Mouse (Mus musculus): ENCODE data around the gene Pik3ca.

The Pik3ca gene

DNA sequence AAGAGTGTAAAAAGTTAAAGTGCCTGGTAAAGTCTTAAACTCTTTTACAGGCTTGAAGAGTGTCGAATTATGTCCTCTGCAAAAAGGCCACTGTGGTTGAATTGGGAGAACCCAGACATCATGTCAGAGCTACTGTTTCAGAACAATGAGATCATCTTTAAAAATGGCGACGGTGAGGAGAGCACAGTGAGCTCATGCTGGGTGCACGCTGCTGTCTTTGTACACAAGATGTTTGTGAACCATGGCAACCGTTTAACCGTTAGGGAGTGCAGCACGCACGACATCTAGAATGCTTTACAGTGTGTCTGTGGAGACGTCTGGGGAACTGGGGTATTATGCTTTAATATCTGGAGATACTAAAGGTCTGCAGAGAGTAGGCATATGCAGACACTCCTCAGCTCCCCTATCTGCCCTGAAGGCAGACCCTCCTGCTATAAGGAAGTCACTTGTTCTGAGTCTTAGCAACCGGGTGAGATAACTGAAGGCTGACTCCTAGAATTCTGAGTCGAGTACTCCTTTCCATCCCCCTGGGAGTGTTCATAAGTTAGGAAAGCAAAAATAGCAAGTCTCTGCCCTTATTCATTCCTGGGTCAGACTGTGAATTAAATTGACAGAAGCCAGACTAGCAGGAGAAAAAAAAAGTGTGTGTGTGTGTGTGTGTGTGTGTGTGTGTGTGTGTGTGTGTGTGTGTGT, 57.0 kb downstream of the Pik3ca start:
- DNase-seq, result no peak

DNA sequence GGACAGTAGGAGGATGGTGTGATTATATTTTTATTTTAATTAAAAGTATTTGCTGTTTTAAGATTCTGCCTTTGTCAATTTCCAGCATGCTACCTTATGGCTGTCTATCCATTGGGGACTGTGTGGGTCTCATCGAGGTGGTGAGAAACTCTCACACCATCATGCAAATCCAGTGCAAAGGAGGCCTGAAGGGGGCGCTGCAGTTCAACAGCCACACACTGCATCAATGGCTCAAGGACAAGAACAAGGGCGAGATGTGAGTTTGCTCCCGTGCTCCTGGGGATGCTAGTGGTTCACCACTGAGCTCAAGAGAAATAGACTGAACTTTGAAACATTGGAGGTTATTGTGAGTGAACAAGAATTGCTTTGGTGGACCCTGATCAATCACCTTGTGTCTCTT, 62.3 kb downstream of the Pik3ca start:
- no peak for DNase-seq

DNA sequence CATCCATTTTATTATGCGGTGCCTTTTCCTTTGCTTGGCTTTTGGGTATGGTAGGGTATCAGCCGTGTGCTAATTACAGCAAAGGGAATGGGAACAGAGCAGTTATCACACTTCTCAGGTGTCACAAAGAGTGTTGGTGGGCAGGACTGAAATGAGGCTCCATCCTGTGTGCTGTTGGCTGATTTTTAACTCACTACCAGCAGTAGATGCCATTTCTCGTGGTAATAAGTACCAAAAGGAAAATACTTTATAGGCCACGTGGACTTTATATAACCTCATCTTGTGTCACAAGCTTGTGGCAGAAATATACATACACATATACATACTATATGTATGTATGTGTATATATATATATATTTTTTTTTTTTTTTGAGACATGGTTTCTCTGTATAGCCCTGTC, 69.8 kb downstream of the Pik3ca start:
- DNase-seq, result no peak

DNA sequence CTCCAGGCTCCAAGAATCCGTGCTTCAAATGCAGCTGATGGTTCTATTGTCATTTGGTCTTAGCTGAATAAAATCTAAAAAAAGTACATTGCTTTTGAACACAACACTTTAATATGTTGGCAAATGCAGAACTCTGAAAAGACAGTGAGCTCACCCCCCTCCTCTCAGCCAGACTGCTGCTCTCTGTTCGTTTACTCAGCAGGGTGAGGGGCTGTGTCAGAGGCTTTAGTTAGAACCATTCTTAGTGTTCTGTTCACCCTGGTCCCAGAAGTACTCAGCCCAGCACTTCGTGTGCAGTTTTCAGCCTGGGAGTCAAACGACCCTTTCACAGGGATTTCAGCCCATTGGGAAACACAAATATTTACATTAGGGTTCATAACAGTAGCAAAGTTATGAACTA, 70.9 kb downstream of the Pik3ca start:
- no peak for DNase-seq

DNA sequence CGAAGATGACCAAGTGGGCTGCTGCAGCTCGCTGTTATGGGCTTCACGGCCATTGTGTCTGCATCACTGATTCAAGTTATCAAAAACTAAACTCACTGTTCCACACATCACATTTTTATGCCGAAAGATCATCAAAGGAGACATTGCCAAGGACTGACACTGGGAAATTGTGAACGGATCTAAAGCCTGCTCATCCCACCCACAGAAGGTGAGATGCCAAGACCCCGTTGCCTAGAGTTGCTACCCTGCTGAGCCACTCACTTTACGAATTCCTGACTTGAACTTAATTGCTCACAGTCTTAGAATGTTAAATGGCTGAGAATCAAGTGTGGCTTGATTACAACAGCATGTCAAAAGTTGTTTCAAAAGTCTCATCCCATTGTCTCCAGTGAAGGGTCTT, 73.0 kb downstream of the Pik3ca start:
- no peak for DNase-seq

DNA sequence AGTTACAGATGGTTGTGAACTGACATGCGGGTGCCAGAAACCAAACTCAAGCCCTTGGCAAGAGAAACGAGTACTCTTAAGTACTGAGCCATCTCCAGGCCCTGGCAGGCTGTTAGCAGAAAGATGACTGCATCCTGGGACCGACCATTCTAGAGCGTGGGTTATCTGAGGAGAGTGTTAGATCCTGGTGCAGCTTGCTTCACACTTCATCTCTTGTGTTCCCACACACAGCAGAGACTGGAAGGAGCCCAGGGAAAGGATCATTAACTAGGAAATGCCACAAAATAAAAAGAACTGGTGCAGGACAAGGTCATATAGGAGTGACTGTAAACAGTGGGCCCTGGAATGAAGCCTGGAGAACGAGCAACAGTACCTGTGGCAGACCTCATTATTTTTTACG, 73.6 kb downstream of the Pik3ca start:
- DNase-seq, result no peak

DNA sequence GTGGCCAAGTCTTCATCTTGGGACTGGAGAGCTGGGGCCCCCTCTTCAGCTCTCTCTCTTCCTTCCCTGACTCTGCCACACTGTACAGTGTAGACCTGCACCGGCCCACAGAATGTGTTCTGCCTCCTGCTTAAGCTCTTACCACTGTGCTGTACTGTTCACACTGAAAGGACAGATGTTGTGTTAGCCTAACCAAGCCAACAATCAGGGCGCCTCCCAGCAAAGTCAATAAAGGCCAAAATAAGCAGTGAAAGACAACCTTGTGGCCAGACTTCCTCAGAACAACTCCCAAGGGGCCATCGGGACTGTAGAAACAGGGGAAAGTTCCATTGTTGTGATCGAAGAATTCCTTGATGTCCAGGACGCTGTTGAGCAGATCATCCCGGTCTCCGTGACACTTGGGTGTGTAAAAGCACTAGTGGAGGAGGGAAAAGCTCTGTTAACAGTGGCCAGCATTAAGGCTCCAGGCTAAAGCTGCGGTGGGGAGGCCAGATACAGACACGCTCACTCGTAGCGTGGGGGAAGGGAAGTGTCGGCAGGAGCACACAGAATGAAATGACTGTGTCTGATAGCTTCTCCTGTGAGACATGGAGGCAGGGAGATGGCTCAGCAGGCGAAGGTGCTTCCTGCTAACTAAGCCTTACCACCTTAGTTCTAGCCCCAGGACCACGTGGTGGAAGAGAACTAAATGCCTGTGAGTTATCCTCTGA, 74.9 kb downstream of the Pik3ca start:
- DNase-seq, result no peak

DNA sequence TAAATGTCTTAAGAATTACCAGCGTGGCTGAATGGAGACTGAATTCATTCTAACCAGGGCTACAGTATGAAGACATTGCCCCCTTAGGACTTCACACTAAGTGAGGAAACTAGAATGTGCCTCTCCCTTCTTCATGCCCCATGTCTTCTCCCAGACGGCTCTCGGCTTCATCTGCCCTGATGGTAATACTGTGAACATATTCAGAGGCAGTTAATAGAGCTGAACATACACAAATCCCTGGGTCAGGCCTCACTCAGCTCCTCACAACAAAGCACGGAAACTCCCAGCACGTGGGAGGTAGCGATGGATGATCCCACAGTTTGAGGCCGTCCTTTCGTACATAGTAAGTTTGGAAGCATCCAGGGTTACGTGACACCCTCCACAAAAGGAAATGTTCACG, 75.7 kb downstream of the Pik3ca start:
- DNase-seq, result no peak

DNA sequence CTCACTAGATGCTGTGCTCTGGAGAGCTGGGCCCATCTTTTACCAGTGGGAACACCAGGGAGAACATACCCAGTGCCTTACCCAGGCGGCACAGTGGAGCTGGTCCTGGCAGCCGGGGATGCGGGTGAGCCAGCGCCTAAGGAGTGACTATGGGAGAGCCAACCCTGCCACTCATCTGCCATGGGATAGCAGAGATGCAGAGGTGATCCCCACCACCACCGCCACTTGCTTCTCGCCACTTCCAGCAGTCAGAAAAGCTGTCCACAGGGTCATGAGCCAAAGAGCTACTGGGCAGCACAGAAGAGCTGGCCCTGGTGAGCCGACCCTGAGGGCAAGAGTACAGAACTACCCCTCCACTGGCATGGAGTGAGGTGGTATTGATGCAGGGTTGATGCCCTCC, 82.5 kb downstream of the Pik3ca start:
- no peak for DNase-seq

DNA sequence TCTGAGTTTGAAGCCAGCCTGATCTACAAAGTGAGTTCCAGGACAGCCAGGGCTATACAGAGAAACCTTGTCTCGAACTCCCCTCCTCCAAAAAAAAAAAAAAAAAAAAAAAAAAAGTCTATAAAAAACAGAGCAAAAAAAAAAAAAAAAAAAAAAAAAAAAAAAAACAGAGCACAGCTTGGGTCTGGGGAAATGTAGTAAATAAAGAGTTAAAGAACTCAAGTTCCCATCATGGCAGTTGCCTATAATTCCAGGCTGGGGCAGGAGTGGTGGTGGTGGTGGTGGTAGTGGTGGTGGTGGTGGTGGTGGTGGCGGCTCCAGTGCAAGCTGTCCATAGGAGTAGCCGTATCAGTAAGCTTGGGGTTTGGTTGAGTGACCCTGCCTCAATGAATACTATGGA, 85.6 kb downstream of the Pik3ca start:
- no peak for DNase-seq

DNA sequence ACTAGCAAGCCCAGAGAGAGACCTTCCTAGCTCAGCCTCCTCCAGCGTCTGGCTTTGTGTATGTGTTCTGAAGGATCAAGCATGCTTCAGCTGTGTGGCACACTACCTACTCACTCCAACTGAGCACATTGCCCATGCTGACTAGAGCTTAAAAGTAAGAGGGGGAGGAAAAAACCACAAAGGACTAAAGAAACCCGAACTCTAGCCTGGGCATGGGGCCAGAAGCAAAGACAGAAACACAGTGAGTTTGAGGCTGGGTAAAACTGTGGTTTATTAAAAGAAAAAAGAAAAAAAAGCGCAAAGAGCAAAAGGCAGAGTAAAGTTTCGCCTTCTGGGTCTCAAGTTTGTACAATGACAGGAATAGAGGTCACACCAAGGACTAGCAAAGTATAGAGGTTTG, 89.1 kb downstream of the Pik3ca start:
- DNase-seq, result no peak

DNA sequence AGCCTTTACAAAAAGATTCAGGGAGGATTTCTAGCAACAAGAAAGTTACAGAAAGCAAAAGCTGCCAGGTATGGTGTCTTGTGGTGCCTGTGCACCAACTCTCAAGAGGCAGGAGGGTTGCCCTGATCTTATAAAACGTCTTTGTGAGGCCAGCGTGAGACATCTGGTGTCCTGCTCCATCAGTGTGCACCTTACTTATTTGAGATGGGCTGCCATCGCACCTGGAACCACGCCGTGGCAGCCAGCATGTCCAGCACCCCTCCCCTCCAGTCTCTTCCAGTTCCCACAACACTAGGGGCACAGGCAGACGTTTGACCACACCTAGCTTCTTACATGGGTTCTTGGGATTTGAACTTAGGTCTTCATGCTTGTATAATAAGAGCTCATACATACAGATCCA, 90.7 kb downstream of the Pik3ca start:
- no peak for DNase-seq

DNA sequence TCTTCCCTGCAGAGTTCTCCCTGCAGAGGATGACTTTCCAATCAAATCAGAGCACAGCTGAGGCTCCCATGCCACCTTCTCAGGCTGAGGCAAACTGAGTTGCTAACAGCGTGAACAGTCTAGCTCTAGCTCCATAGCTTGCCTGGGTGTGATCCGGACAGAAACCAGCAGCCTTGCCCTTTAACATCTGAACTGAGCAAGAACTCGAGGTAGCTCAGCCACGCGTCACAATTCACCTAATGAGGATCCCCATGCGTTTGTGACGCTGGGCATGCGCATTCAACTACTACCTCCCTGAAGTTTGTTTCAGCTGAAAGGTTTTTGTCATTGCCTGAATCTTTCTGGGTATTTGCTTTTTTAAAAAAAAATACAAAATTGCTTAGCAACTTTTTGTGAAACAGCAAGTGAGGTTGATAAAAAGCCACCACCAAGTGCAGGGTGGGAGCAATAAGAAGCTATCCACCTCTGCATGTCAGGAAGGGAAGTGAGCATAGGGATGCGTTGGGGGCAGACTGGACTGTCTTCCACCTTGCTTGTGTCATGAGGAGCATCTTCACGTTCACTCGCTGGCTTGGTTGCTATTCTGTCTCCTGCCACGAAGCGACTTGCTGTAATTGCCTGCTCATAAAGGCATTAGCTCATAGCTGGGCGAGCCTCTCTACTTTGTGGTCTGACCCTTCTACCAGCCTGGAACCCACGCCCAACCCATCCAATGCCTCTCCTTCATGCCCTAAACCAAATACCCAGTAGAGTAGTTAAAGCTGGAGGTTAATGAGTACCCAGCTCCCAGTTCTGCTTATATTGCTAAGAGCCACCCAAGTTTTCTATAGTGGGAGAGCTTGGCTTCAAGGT, 92.8 kb downstream of the Pik3ca start:
- no peak for DNase-seq

DNA sequence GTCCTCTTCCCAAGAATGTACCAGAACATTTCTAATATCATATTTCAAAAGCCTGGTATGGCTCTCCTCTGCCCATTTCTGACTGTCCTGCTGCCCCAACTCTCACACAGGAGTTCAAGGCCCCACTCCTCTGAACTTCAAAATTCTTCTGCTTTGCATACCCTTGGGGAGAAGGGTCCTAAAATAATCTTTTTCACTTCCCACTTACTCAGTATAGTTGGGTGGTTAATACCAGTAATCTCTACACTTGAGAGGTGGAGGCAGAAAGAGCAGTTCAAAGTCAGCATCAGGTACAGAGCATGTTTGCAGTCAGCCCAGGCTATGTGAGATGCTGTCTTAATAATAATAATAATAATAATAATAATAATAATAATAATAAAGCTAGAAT, 93.5 kb downstream of the Pik3ca start:
- DNase-seq, result no peak

DNA sequence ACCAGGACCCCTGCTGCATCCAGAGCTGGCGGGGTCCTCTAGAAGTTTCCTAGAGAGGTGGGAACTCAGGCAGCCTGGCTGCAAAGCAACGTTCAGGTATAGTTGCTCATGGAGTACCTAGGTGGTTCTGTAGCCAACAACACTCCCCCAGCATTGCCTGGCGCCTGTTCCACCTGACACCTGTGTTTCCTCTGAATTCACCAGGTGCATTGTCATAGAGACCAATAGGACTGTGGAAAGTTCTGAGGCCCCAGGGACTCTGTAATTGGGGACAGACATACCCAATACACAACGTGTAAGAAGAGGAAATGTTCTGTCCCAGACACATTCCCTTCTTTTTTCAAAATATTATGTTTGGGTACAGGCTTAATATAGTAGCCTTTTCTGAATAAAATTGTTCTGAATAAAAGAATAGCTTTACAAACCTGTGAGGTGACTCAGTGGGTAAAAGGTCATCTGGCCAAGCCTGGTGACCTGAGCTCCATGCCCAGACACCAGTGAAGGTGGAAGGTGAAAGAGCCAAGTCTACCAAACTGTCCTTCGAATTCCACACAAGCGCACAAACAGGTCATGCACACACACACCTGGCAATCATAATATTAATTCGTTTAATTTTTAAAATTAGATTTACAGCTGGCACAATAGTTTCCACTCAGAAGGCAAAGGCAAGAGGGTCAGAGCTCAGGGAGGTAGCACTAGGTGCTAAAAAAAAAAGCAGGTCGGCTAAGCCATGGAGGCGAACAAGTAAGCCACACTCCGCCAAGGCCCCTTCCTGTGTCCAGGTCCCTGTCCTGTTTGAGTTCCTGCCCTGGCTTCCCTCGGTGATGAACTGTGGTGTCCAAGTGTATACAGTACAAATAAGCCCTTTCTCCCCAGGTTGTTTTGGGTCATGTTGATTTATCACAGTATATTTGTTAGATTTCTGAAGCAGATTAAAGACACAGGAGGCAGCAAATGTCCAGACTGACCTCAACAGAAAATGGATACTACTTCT, 94.9 kb downstream of the Pik3ca start, which contains the start of gene Kcnmb3:
Gene Kcnmb3 (minus strand): TSS at position 135 of the 994 bp plus-strand sequence.
- DNase-seq, result no peak

DNA sequence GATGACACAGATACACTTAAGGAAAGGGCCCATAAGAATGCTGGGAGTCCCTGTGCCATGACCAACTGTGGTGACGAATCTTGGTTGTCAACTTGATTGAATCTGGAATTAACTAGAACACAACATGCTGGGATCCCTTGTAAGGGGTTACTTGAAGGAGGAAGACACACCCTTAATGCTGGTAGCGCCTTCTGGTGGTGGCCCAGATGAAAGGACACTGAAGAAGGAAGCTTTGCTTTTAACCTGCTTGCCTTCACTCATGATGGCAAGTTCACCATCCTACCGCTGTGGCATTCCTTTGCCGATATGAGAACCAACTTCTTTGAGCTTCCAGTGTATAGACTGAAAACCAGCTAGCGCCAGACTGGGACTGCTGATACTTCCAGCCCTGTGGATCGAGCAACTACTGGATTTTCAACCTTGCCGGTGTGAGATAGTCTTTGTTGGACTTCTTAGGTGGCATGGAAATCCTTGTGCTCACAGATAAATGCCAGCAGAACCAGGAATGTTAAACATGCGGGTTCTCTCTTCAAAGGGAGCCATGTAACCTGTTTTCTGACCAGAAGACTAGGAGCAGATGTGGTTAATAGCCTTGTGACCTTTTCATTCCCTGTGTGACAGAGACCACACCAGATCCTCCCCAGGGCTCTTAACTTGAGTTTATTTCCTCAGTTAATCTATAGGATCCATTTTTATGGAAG, 97.1 kb downstream of the Pik3ca start:
- no peak for DNase-seq

DNA sequence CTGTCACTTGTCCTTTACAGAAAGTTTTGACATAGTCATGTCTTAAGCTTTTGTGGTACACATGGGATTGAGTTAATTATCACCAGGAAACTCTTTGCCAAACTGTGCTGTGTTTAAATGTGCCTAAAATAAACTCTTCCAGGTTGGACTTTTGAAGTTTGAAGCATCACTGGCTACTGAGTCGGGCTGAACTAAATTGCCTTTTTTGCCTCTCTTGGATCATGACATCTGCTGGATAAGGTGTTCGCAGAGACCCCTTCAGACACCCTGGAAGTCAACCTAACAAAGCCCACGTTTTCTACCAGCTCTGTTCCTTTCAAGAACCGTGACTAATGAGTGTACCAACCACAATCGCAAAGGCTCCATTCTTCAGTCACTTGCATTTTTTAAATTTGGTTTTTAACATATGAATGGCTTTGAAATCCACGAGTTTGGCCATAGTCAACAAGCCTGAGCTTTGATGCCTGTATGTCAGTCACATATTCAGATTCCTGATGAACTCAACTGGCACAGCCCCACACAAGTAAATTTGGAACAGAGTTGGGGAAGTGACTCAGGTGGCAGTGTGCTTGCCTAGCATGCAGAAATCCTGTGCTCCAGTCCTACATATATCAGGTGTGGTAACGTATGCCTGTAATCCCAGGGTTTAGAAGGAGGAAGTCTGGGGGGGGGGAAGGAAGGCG, 97.8 kb downstream of the Pik3ca start:
- DNase-seq, result no peak

DNA sequence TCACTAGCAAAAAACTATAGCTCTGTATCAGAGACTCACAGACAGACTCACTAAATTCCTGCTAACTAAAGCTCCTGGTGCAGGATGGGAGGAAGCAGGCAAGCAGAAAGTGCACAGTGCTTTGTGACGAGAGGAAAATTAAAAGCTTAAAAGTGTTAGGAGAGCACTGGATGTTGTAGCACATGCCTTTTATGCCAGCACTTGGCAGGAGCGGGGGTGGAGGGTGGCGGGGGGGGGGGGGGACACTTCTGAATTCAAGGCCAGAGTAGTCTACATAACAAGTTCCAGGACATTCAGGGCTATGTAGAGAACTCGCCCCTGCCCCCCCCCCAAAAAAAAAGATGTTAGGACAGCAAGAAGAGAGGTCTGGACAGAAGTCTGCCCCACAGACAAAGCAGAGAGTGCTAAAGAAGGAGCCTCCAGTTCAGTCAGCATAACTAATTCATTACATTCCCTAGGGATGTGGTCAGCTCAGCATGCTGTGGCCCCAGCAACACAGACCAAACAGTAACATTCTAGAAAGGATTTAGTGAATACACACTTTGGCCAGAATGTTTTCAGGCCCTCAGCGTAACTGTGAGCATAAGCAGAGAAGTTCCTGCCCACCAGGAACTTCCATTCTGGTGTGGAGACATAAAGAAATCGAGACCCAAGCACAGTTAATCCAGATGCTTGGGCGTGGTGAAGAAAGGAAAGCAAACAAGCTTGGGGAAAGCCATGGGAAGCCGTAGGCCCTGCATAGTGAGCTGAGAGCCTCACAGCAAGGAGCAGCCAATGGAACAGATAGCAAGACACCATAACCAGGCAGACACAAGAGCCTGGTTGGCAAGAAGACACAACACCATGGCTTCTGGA, 98.6 kb downstream of the Pik3ca start:
- no peak for DNase-seq

DNA sequence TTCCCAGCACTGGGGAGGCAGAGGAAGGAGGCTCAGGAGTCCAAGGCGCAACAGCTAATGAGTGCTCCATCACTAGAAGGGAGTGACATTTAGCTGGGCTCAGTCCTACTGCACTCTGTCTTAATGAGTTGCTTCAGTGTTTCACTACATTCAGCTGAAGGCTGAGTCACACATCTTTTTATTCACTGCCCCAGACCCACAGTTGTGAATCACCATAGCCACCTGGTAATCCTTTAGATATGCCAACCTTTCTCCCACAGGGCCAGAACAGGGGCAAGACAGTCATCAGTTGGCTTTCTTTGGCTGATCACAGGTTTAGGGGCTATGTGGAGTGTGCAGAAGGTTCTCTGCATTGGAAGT, 99.2 kb downstream of the Pik3ca start:
- DNase-seq, result no peak

DNA sequence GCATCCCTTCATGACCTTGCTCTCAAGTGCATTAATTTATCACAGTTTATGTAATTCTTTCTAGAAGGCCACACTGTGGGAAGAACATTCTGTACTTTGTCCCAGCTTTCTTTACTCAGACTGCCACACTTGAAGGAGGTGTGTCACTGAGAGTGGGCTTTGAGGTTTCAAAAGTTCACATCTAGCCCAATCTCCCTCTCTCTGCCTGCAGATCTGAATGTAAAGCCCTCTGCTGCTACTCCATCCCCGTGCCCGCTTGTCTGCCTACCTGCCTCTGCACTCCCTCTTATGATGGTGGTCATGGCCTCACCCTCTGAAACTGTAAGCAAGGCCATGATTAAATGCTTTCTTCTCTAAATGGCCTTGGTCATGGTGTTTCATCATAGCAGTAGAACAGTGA, 102.9 kb downstream of the Pik3ca start:
- no peak for DNase-seq

Data from thymus, adult 18-20 months (tissue).